Mouse (Mus musculus) intestine, embryonic 14.5 days (tissue): ENCODE measurements around the gene Rnf123. TPM values are rescaled to one million over a fixed set of nuclear protein-coding genes. Genes with fewer than 3 reads are reported as not detected.

ENCODE experiments used
- ATAC-seq: fragments of 200-750 bp; cut with Nextera tagmentation; replicated peaks from 2 replicates; pipeline ENCODE4 v1.8.0; 2017; ENCODE audit warnings: low read depth, moderate number of reproducible peaks, moderate TSS enrichment, moderate library complexity; ENCODE audit not compliant: low FRiP score, low TSS enrichment
- DNase-seq: peaks from one replicate; pipeline ENCODE4 v3.0.0-alpha.2; 2018; ENCODE audit warnings: low spot score
- H3K27ac ChIP-seq: fragments of 300-500 bp; sonication (generic); 2 replicates; pipeline ENCODE4 v1.5.1; 2014; ENCODE audit warnings: low read depth, mild to moderate bottlenecking, control low read depth
- H3K27me3 ChIP-seq: fragments of 300-500 bp; sonication (generic); replicated peaks from 2 replicates; pipeline ENCODE4 v1.6.1; 2014; ENCODE audit warnings: low read length, control low read depth; ENCODE audit not compliant: control insufficient read depth, insufficient read depth
- H3K36me3 ChIP-seq: fragments of 300-500 bp; sonication (generic); 2 replicates; pipeline ENCODE4 v1.6.1; 2014; ENCODE audit warnings: low read length, control low read depth; ENCODE audit not compliant: control insufficient read depth, insufficient read depth
- H3K4me1 ChIP-seq: fragments of 300-500 bp; sonication (generic); replicated peaks from 2 replicates; pipeline ENCODE4 v1.6.1; 2014; ENCODE audit warnings: low read length, control low read depth, mixed read lengths; ENCODE audit not compliant: control insufficient read depth, insufficient read depth
- H3K4me2 ChIP-seq: fragments of 300-500 bp; sonication (generic); 2 replicates; pipeline ENCODE4 v1.6.1; 2014; ENCODE audit warnings: low read length
- H3K4me3 ChIP-seq: fragments of 300-500 bp; sonication (generic); 2 replicates; pipeline ENCODE4 v1.5.1; 2014; ENCODE audit warnings: low read depth, low read length, control low read depth, mixed read lengths
- H3K9ac ChIP-seq: fragments of 300-500 bp; sonication (generic); 2 replicates; pipeline ENCODE4 v1.6.1; 2014; ENCODE audit warnings: mild to moderate bottlenecking, low read length
- H3K9me3 ChIP-seq: fragments of 300-500 bp; sonication (generic); 2 replicates; pipeline ENCODE4 v1.6.1; 2016; ENCODE audit warnings: low read length, control low read depth; ENCODE audit not compliant: control insufficient read depth
- WGBS: fragments of 180-500 bp; shearing (Covaris S2); extraction: QIAGEN DNeasy Blood & Tissue Kit; methylation state at CpG from one replicate; pipeline ENCODE4 v1.1.7; 2014; 5-methylcytosine and 5-hydroxymethylcytosine counted together
- polyA plus RNA-seq: library from polyadenylated mRNA; unstranded; fragments of >200 nt; fragmentation: Nextera tagmentation; extraction: Ambion mirVana; gene quantifications from 2 replicates; pipeline ENCODE4 v1.2.1, GENCODE M21; 2014

Rnf123 gene
- polyA plus RNA-seq, 1 experiment from 2014 or later, result 33.2 TPM

GRCm38 (mm10) chr9:108063361-108063760, 19.8 kb downstream of the Rnf123 start:
- Histone ChIP-seq H3K9me3 (no peaks in the 10 kb centered on the region), H3K4me2 (no peak overlapping the region), H3K27ac (no peak overlapping the region), H3K36me3 (peaks cover 36% of the 10 kb centered on the region), H3K9ac (no peak overlapping the region), H3K27me3 (no peaks in the 10 kb centered on the region), H3K4me3 (no peak overlapping the region), H3K4me1 (no peaks in the 10 kb centered on the region)
- no peak for ATAC-seq
- WGBS, result 85% methylated on average over 12 of the region's 12 CpGs
- no peak for DNase-seq

- H3K36me3 ChIP-seq, result peaks cover 36% of the 10 kb centered on the region
- no peak overlapping the region for H3K9ac ChIP-seq
- no peaks in the 10 kb centered on the region for H3K27me3 ChIP-seq
- H3K4me2 ChIP-seq, result no peak overlapping the region
- H3K9me3 ChIP-seq, result no peaks in the 10 kb centered on the region
- WGBS, result 87% methylated on average over 3 of the region's 3 CpGs
- no peak overlapping the region for H3K27ac ChIP-seq
- DNase-seq (no peak), ATAC-seq (no peak; the same call in 1 of the 2 replicates)
- no peaks in the 10 kb centered on the region for H3K4me1 ChIP-seq
- no peak overlapping the region for H3K4me3 ChIP-seq
Measured at GRCm38 (mm10) chr9:108062142-108062541, 21.0 kb downstream of the Rnf123 start.

- Histone ChIP-seq H3K9me3 (no peaks in the 10 kb centered on the region), H3K27me3 (no peaks in the 10 kb centered on the region), H3K9ac (no peak overlapping the region), H3K4me3 (no peak overlapping the region), H3K4me1 (0 out of 2 replicates have a peak, but pooled peaks cover 1% of the 10 kb centered on the region), H3K27ac (no peak overlapping the region), H3K36me3 (peaks cover 55% of the 10 kb centered on the region), H3K4me2 (no peak overlapping the region)
- DNase-seq, result no peak
- 93% methylated on average over 9 of the region's 9 CpGs for WGBS
- no peak for ATAC-seq
Measured at GRCm38 (mm10) chr9:108058291-108058690, 24.9 kb downstream of the Rnf123 start.

DNA sequence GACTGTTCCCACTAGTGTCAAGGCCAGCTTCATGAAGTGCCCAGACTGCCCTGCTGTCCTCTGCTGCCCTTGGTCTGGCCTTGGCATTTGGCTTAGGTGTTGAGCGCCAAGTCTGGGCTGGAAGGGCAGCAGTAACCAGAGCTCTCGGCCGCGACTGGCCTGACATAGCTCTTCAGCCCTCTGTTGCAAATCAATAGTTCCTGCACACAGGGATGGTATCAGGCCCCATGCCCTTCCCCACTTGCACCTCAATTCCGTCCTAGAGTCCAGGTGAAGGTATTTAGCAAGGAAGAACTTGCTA, 25.9 kb downstream of the Rnf123 start:
- Histone ChIP-seq H3K4me1 (0 out of 2 replicates have a peak, but pooled peaks cover 5% of the 10 kb centered on the region), H3K9ac (no peak overlapping the region), H3K36me3 (peaks cover 46% of the 10 kb centered on the region), H3K4me2 (no peak overlapping the region), H3K27me3 (no peaks in the 10 kb centered on the region), H3K4me3 (no peak overlapping the region), H3K9me3 (no peaks in the 10 kb centered on the region), H3K27ac (no peak overlapping the region)
- ATAC-seq (no peak), DNase-seq (no peak)
- 91% methylated on average over 5 of the region's 5 CpGs for WGBS

- 0 out of 2 replicates have a peak, but pooled peaks cover 5% of the 10 kb centered on the region for H3K4me1 ChIP-seq
Measured at GRCm38 (mm10) chr9:108056361-108057261, 26.5 kb downstream of the Rnf123 start.

GRCm38 (mm10) chr9:108055661-108056237, 27.4 kb downstream of the Rnf123 start:
- Histone ChIP-seq H3K4me2 (no peak overlapping the region), H3K27me3 (no peaks in the 10 kb centered on the region), H3K9ac (no peak overlapping the region), H3K9me3 (no peaks in the 10 kb centered on the region), H3K27ac (no peak overlapping the region), H3K4me1 (0 out of 2 replicates have a peak, but pooled peaks cover 5% of the 10 kb centered on the region), H3K4me3 (no peak overlapping the region), H3K36me3 (peaks cover 58% of the 10 kb centered on the region)
- WGBS, result 82% methylated on average over 6 of the region's 6 CpGs
- no peak for DNase-seq
- no peak for ATAC-seq

More at GRCm38 (mm10) chr9:108056361-108057261, 26.5 kb downstream of the Rnf123 start:
- 84% methylated on average over 28 of the region's 28 CpGs for WGBS
- Histone ChIP-seq H3K9me3 (no peaks in the 10 kb centered on the region), H3K27ac (no peak overlapping the region), H3K4me2 (no peak overlapping the region), H3K4me3 (no peak overlapping the region), H3K9ac (no peak overlapping the region), H3K27me3 (no peaks in the 10 kb centered on the region), H3K36me3 (peaks cover 50% of the 10 kb centered on the region)
- DNase-seq (no peak), ATAC-seq (no peak)

GRCm38 (mm10) chr9:108055061-108055460, 28.1 kb downstream of the Rnf123 start:
- H3K9me3 ChIP-seq, result no peaks in the 10 kb centered on the region
- H3K36me3 ChIP-seq, result peaks cover 63% of the 10 kb centered on the region
- no peak overlapping the region for H3K4me2 ChIP-seq
- H3K9ac ChIP-seq, result no peak overlapping the region
- no peak for DNase-seq
- peaks cover 6% of the 10 kb centered on the region; the same call in 1 of the 2 replicates for H3K4me1 ChIP-seq
- no peak overlapping the region for H3K27ac ChIP-seq
- no peaks in the 10 kb centered on the region for H3K27me3 ChIP-seq
- no peak overlapping the region for H3K4me3 ChIP-seq
- ATAC-seq, result no peak
- 73% methylated on average over 1 of the region's 1 CpGs for WGBS

- no peak for DNase-seq
- Histone ChIP-seq H3K4me3 (no peak overlapping the region), H3K4me2 (no peak overlapping the region), H3K27ac (no peak overlapping the region), H3K9me3 (no peaks in the 10 kb centered on the region), H3K4me1 (peaks cover 12% of the 10 kb centered on the region; the same call in 1 of the 2 replicates), H3K27me3 (no peaks in the 10 kb centered on the region), H3K9ac (no peak overlapping the region), H3K36me3 (peaks cover 57% of the 10 kb centered on the region)
- WGBS, result 90% methylated on average over 22 of the region's 22 CpGs
- no peak for ATAC-seq
Measured at GRCm38 (mm10) chr9:108054331-108055040, 28.7 kb downstream of the Rnf123 start.
